Mouse (Mus musculus) neural tube, embryonic 13.5 days (tissue): ENCODE results near the gene B3gntl1. TPM values are rescaled to one million over a fixed set of nuclear protein-coding genes. Genes with fewer than 3 reads are reported as not detected.

ENCODE experiments used
- ATAC-seq: fragments of 200-750 bp; cut with Nextera tagmentation; 2 replicates; pipeline ENCODE4 v1.8.0; 2017; ENCODE audit warnings: low read depth, mild to moderate bottlenecking, moderate TSS enrichment, moderate library complexity
- H3K27ac ChIP-seq: fragments of 300-500 bp; sonication (generic); replicated peaks from 2 replicates; pipeline ENCODE4 v1.5.1; 2015; ENCODE audit warnings: moderate library complexity, mild to moderate bottlenecking, inconsistent platforms
- H3K27me3 ChIP-seq: fragments of 300-500 bp; sonication (generic); 2 replicates; pipeline ENCODE4 v1.6.1; 2015; ENCODE audit warnings: mild to moderate bottlenecking, inconsistent platforms
- H3K36me3 ChIP-seq: fragments of 300-500 bp; sonication (generic); 2 replicates; pipeline ENCODE4 v1.6.1; 2015; ENCODE audit warnings: mild to moderate bottlenecking, inconsistent platforms
- H3K4me1 ChIP-seq: fragments of 300-500 bp; sonication (generic); replicated peaks from 2 replicates; pipeline ENCODE4 v1.6.1; 2015; ENCODE audit warnings: inconsistent platforms
- H3K4me2 ChIP-seq: fragments of 300-500 bp; sonication (generic); 2 replicates; pipeline ENCODE4 v1.6.1; 2015; ENCODE audit warnings: inconsistent platforms, mild to moderate bottlenecking, moderate library complexity
- H3K4me3 ChIP-seq: fragments of 300-500 bp; sonication (generic); 2 replicates; pipeline ENCODE4 v1.5.1; 2015; ENCODE audit warnings: mild to moderate bottlenecking, inconsistent platforms
- H3K9ac ChIP-seq: fragments of 300-500 bp; sonication (generic); 2 replicates; pipeline ENCODE4 v1.6.1; 2015; ENCODE audit warnings: moderate library complexity, mild to moderate bottlenecking, inconsistent platforms
- H3K9me3 ChIP-seq: fragments of 300-500 bp; sonication (generic); 2 replicates; pipeline ENCODE4 v1.6.1; 2016; ENCODE audit warnings: inconsistent platforms
- WGBS: fragments of 180-500 bp; shearing (Covaris S2); methylation state at CpG from one replicate; pipeline ENCODE4 v1.1.7; 2015; 5-methylcytosine and 5-hydroxymethylcytosine counted together
- polyA plus RNA-seq: library from polyadenylated mRNA; unstranded; fragments of >200 nt; fragmentation: Nextera tagmentation; extraction: Ambion mirVana; gene quantifications from 2 replicates; pipeline ENCODE4 v1.2.1, GENCODE M21; 2015

B3gntl1 gene
- polyA plus RNA-seq, 1 experiment from 2014 or later: 6.2 TPM

- H3K4me3 ChIP-seq: no peak overlapping the region
- H3K9ac ChIP-seq: no peak overlapping the region
- WGBS: 80% methylated on average over 4 of the region's 4 CpGs
- H3K36me3 ChIP-seq: peaks cover 11% of the 10 kb centered on the region
- H3K27ac ChIP-seq: no peak overlapping the region
- H3K9me3 ChIP-seq: no peaks in the 10 kb centered on the region
- no peak overlapping the region for H3K4me2 ChIP-seq
- H3K4me1 ChIP-seq: no peaks in the 10 kb centered on the region
- no peaks in the 10 kb centered on the region for H3K27me3 ChIP-seq
- ATAC-seq: no peak
Observed at GRCm38 (mm10) chr11:121630406-121630805, 42.5 kb downstream of the B3gntl1 start.

- no peak for ATAC-seq
- no peak overlapping the region for H3K4me2 ChIP-seq
- H3K9me3 ChIP-seq: no peaks in the 10 kb centered on the region
- H3K27ac ChIP-seq: no peak overlapping the region
- no peak overlapping the region for H3K4me3 ChIP-seq
- H3K9ac ChIP-seq: no peak overlapping the region
- H3K27me3 ChIP-seq: no peaks in the 10 kb centered on the region
- 92% methylated on average over 6 of the region's 6 CpGs for WGBS
- peaks cover 12% of the 10 kb centered on the region for H3K36me3 ChIP-seq
- H3K4me1 ChIP-seq: no peaks in the 10 kb centered on the region
Observed at GRCm38 (mm10) chr11:121629529-121629928, 43.4 kb downstream of the B3gntl1 start.

GRCm38 (mm10) chr11:121627521-121627920 is 45.4 kb downstream of the B3gntl1 start:
- no peak overlapping the region for H3K27ac ChIP-seq
- no peaks in the 10 kb centered on the region for H3K9me3 ChIP-seq
- no peaks in the 10 kb centered on the region for H3K4me1 ChIP-seq
- H3K27me3 ChIP-seq: no peaks in the 10 kb centered on the region
- ATAC-seq: no peak
- peaks cover 32% of the 10 kb centered on the region for H3K36me3 ChIP-seq
- no peak overlapping the region for H3K9ac ChIP-seq
- H3K4me2 ChIP-seq: no peak overlapping the region
- H3K4me3 ChIP-seq: no peak overlapping the region
- 91% methylated on average over 5 of the region's 5 CpGs for WGBS

- no peaks in the 10 kb centered on the region for H3K9me3 ChIP-seq
- H3K36me3 ChIP-seq: peaks cover 55% of the 10 kb centered on the region
- H3K4me2 ChIP-seq: no peak overlapping the region
- H3K4me1 ChIP-seq: no peaks in the 10 kb centered on the region
- H3K27me3 ChIP-seq: no peaks in the 10 kb centered on the region
- ATAC-seq: no peak
- H3K4me3 ChIP-seq: no peak overlapping the region
- no peak overlapping the region for H3K9ac ChIP-seq
- 93% methylated on average over 4 of the region's 4 CpGs for WGBS
- H3K27ac ChIP-seq: no peak overlapping the region
Observed at GRCm38 (mm10) chr11:121625007-121625406, 47.9 kb downstream of the B3gntl1 start.

GRCm38 (mm10) chr11:121617371-121617770 is 55.6 kb downstream of the B3gntl1 start:
- ATAC-seq: no peak
- Histone ChIP-seq H3K36me3 (peaks cover 86% of the 10 kb centered on the region), H3K27me3 (no peaks in the 10 kb centered on the region), H3K4me1 (no peaks in the 10 kb centered on the region), H3K4me2 (no peak overlapping the region), H3K27ac (no peak overlapping the region), H3K9ac (no peak overlapping the region), H3K4me3 (no peak overlapping the region), H3K9me3 (no peaks in the 10 kb centered on the region; the same call in 1 of the 2 replicates)
- 96% methylated on average over 1 of the region's 1 CpGs for WGBS

- no peak overlapping the region for H3K9ac ChIP-seq
- H3K4me1 ChIP-seq: no peaks in the 10 kb centered on the region
- no peak overlapping the region for H3K27ac ChIP-seq
- no peaks in the 10 kb centered on the region; the same call in 1 of the 2 replicates for H3K9me3 ChIP-seq
- H3K27me3 ChIP-seq: no peaks in the 10 kb centered on the region
- peaks cover 80% of the 10 kb centered on the region for H3K36me3 ChIP-seq
- H3K4me3 ChIP-seq: no peak overlapping the region
- H3K4me2 ChIP-seq: no peak overlapping the region
- ATAC-seq: no peak
Observed at GRCm38 (mm10) chr11:121616501-121616900, 56.5 kb downstream of the B3gntl1 start.

- 88% methylated on average over 3 of the region's 3 CpGs for WGBS
Observed at GRCm38 (mm10) chr11:121615961-121616485, 56.9 kb downstream of the B3gntl1 start.

GRCm38 (mm10) chr11:121610976-121611375 is 62.0 kb downstream of the B3gntl1 start:
- H3K4me3 ChIP-seq: no peak overlapping the region

More at GRCm38 (mm10) chr11:121615961-121616485, 56.9 kb downstream of the B3gntl1 start:
- Histone ChIP-seq H3K9ac (no peak overlapping the region), H3K4me2 (no peak overlapping the region), H3K27ac (no peak overlapping the region), H3K27me3 (no peaks in the 10 kb centered on the region), H3K9me3 (no peaks in the 10 kb centered on the region; the same call in 1 of the 2 replicates), H3K36me3 (peaks cover 80% of the 10 kb centered on the region), H3K4me1 (no peaks in the 10 kb centered on the region), H3K4me3 (no peak overlapping the region)
- ATAC-seq: no peak

GRCm38 (mm10) chr11:121605604-121606003 is 67.3 kb downstream of the B3gntl1 start:
- WGBS: 93% methylated on average over 6 of the region's 6 CpGs
- H3K36me3 ChIP-seq: peaks cover 88% of the 10 kb centered on the region
- H3K27me3 ChIP-seq: no peaks in the 10 kb centered on the region
- H3K9ac ChIP-seq: no peak overlapping the region
- H3K4me1 ChIP-seq: no peaks in the 10 kb centered on the region
- no peak overlapping the region for H3K4me2 ChIP-seq
- ATAC-seq: no peak
- no peak overlapping the region for H3K27ac ChIP-seq
- H3K9me3 ChIP-seq: no peaks in the 10 kb centered on the region
- H3K4me3 ChIP-seq: no peak overlapping the region

More at GRCm38 (mm10) chr11:121610976-121611375, 62.0 kb downstream of the B3gntl1 start:
- no peak overlapping the region for H3K27ac ChIP-seq
- no peak for ATAC-seq
- H3K4me2 ChIP-seq: no peak overlapping the region
- no peaks in the 10 kb centered on the region for H3K4me1 ChIP-seq
- no peaks in the 10 kb centered on the region for H3K27me3 ChIP-seq
- peaks cover 73% of the 10 kb centered on the region for H3K36me3 ChIP-seq
- H3K9me3 ChIP-seq: no peaks in the 10 kb centered on the region; the same call in 1 of the 2 replicates
- no peak overlapping the region for H3K9ac ChIP-seq

GRCm38 (mm10) chr11:121601422-121601821 is 71.5 kb downstream of the B3gntl1 start:
- Histone ChIP-seq H3K27me3 (no peaks in the 10 kb centered on the region), H3K36me3 (peaks cover 82% of the 10 kb centered on the region), H3K9me3 (no peaks in the 10 kb centered on the region), H3K9ac (no peak overlapping the region), H3K27ac (no peak overlapping the region), H3K4me3 (no peak overlapping the region), H3K4me2 (no peak overlapping the region), H3K4me1 (no peaks in the 10 kb centered on the region)
- 95% methylated on average over 3 of the region's 3 CpGs for WGBS
- no peak for ATAC-seq

GRCm38 (mm10) chr11:121597254-121597653 is 75.7 kb downstream of the B3gntl1 start:
- H3K9ac ChIP-seq: no peak overlapping the region
- no peaks in the 10 kb centered on the region for H3K9me3 ChIP-seq
- no peaks in the 10 kb centered on the region for H3K4me1 ChIP-seq
- no peak for ATAC-seq
- no peaks in the 10 kb centered on the region for H3K27me3 ChIP-seq
- no peak overlapping the region for H3K4me3 ChIP-seq
- no peak overlapping the region for H3K4me2 ChIP-seq
- H3K27ac ChIP-seq: no peak overlapping the region
- H3K36me3 ChIP-seq: peaks cover 74% of the 10 kb centered on the region
- 89% methylated on average over 6 of the region's 6 CpGs for WGBS

GRCm38 (mm10) chr11:121581856-121582255 is 91.1 kb downstream of the B3gntl1 start:
- Histone ChIP-seq H3K4me2 (no peak overlapping the region), H3K9me3 (no peaks in the 10 kb centered on the region), H3K4me3 (no peak overlapping the region), H3K4me1 (no peaks in the 10 kb centered on the region), H3K27ac (no peak overlapping the region), H3K9ac (no peak overlapping the region), H3K27me3 (no peaks in the 10 kb centered on the region), H3K36me3 (peaks cover 43% of the 10 kb centered on the region)
- ATAC-seq: no peak
